Mouse (Mus musculus) liver, postnatal 0 days (tissue): ENCODE results near the gene Tmem59l. TPM values are rescaled to one million over a fixed set of nuclear protein-coding genes. Genes with fewer than 3 reads are reported as not detected.

Experiments
- ATAC-seq: fragments of 200-750 bp; cut with Nextera tagmentation; 2 replicates; pipeline ENCODE4 v1.8.0; 2017; ENCODE audit warnings: mild to moderate bottlenecking, moderate library complexity
- DNase-seq: peaks from one replicate; pipeline ENCODE4 v3.0.0-alpha.2; 2016
- H3K27ac ChIP-seq: fragments of 300-500 bp; sonication (generic); 2 replicates; pipeline ENCODE4 v1.5.1; 2014; ENCODE audit warnings: antibody characterized with exemption, moderate library complexity, mild to moderate bottlenecking, low read depth
- H3K27me3 ChIP-seq: fragments of 300-500 bp; sonication (generic); 2 replicates; pipeline ENCODE4 v1.6.1; 2014; ENCODE audit warnings: low read length, control low read depth, mixed read lengths; ENCODE audit not compliant: insufficient read depth
- H3K36me3 ChIP-seq: fragments of 300-500 bp; sonication (generic); replicated peaks from 2 replicates; pipeline ENCODE4 v1.6.1; 2014; ENCODE audit warnings: mild to moderate bottlenecking, control low read depth, low read length, moderate library complexity, mixed read lengths; ENCODE audit not compliant: insufficient read depth
- H3K4me1 ChIP-seq: fragments of 300-500 bp; sonication (generic); 2 replicates; pipeline ENCODE4 v1.6.1; 2014; ENCODE audit warnings: antibody characterized with exemption, mild to moderate bottlenecking, control low read depth; ENCODE audit not compliant: insufficient read depth
- H3K4me2 ChIP-seq: fragments of 300-500 bp; sonication (generic); 2 replicates; pipeline ENCODE4 v1.6.1; 2014; ENCODE audit warnings: low read depth, mild to moderate bottlenecking, low read length, moderate library complexity, mixed read lengths
- H3K4me3 ChIP-seq: fragments of 300-500 bp; sonication (generic); 2 replicates; pipeline ENCODE4 v1.5.1; 2014; ENCODE audit warnings: low read depth, low read length
- H3K9ac ChIP-seq: fragments of 300-500 bp; sonication (generic); replicated peaks from 2 replicates; pipeline ENCODE4 v1.6.1; 2014; ENCODE audit warnings: mild to moderate bottlenecking, moderate library complexity
- H3K9me3 ChIP-seq: fragments of 300-500 bp; sonication (generic); 2 replicates; pipeline ENCODE4 v1.6.1; 2016; ENCODE audit warnings: mild to moderate bottlenecking, control low read depth, low read length, mixed read lengths
- CTCF ChIP-seq: sonication (generic); IDR thresholded peaks from 2 replicates; pipeline ENCODE4 v1.5.1; 2016; ENCODE audit warnings: antibody characterized with exemption, low read depth
- EP300 ChIP-seq: IDR thresholded peaks from 2 replicates; pipeline ENCODE4 v1.6.1; 2016; ENCODE audit warnings: antibody characterized with exemption, low read depth, mild to moderate bottlenecking
- WGBS: fragments of 180-500 bp; shearing (Covaris S2); extraction: QIAGEN DNeasy Blood & Tissue Kit; methylation state at CpG from one replicate; pipeline ENCODE4 v1.1.7; 2014; ENCODE audit not compliant: insufficient replicate concordance; 5-methylcytosine and 5-hydroxymethylcytosine counted together
- polyA plus RNA-seq: library from polyadenylated mRNA; unstranded; fragments of >200 nt; fragmentation: Nextera tagmentation; extraction: Ambion mirVana; gene quantifications from 2 replicates; pipeline ENCODE4 v1.2.1, GENCODE M21; 2015

The Tmem59l gene
- polyA plus RNA-seq, 1 experiment from 2014 or later = not detected

DNA sequence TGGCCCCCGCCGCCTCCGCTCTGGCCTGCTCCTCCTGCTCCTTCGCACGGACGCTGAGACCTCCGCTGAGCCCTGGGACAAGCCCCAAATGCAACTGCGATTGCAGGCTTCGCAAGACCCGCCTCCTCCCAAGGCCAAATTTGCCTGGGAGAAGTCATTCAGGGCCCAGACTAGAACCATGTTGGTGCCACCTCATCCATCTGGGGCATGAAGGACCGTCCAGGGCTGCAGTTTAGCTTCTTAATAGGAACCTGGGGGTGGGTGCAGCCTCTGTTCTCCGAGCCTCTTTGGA is 8.6 kb upstream of the Tmem59l start:
- Histone ChIP-seq H3K9me3 (no peaks in the 10 kb centered on the region), H3K4me3 (no peak overlapping the region), H3K36me3 (no peaks in the 10 kb centered on the region), H3K27me3 (peaks cover 88% of the 10 kb centered on the region), H3K27ac (no peak overlapping the region), H3K4me2 (no peak overlapping the region), H3K4me1 (peaks cover 15% of the 10 kb centered on the region), H3K9ac (no peak overlapping the region)
- 9% methylated on average over 12 of the region's 12 CpGs for WGBS
- TF ChIP-seq EP300 = no peak
- no peak for TF ChIP-seq CTCF
- DNase-seq = no peak
- ATAC-seq = no peak

GRCm38 (mm10) chr8:70495001-70495770 is 8.0 kb upstream of the Tmem59l start:
- 3% methylated on average over 21 of the region's 21 CpGs for WGBS
- Histone ChIP-seq H3K4me3 (no peak overlapping the region), H3K27me3 (peaks cover 89% of the 10 kb centered on the region), H3K36me3 (no peaks in the 10 kb centered on the region), H3K9me3 (no peaks in the 10 kb centered on the region), H3K27ac (no peak overlapping the region), H3K9ac (no peak overlapping the region), H3K4me1 (peaks cover 10% of the 10 kb centered on the region; the same call in 1 of the 2 replicates), H3K4me2 (no peak overlapping the region)
- ATAC-seq = no peak
- TF ChIP-seq EP300 (no peak), CTCF (no peak)
- DNase-seq = no peak

- Histone ChIP-seq H3K4me3 (no peak overlapping the region), H3K4me2 (no peak overlapping the region), H3K27ac (no peak overlapping the region), H3K9ac (no peak overlapping the region), H3K4me1 (peaks cover 7% of the 10 kb centered on the region), H3K27me3 (peaks cover 94% of the 10 kb centered on the region), H3K36me3 (no peaks in the 10 kb centered on the region), H3K9me3 (no peaks in the 10 kb centered on the region)
- no peak for TF ChIP-seq EP300
- TF ChIP-seq CTCF = no peak
- no peak for ATAC-seq
- WGBS = 5% methylated on average over 24 of the region's 28 CpGs
- no peak for DNase-seq
These were observed 7.3 kb upstream of the Tmem59l start for GRCm38 (mm10) chr8:70494416-70494945.

DNA sequence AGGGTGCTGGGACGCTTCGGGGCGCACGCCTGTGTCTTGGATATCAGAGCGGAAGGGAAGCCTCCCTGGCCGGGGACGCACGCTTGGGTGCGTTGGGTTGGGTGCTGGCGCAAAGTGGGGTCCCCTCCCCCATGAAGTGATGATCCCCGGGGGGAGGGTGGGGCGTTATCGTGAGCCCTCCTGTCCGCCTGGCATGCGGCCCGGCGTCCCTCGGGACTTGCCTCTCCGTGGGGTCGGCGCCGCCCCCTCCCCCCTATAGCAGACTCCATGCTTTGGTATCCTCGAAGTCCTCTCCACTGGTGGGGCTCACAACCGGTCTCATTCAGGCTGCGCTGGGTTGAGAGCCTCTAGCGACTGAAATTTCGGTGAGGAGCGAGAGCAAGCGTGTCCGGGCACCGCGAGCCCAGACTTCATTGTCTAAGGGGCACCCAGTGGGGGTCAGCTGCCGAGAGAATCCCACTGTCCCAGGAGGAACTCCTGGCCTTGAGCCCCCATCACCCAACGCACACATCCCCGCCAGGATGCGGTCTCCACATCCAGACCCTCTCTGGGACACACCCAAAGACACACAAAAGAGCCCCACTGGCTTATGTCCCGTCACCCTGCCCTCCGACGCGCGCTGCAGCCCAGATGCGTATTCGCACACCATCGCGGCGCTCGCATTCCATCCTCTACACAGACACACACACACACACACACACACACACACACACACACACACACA is 6.7 kb upstream of the Tmem59l start:
- Histone ChIP-seq H3K9ac (no peak overlapping the region), H3K27me3 (peaks cover 98% of the 10 kb centered on the region), H3K9me3 (no peaks in the 10 kb centered on the region), H3K4me3 (peak overlapping the region; percentile 32; the same call in 1 of the 2 replicates), H3K27ac (no peak overlapping the region), H3K36me3 (no peaks in the 10 kb centered on the region), H3K4me2 (no peak overlapping the region), H3K4me1 (peaks cover 12% of the 10 kb centered on the region)
- ATAC-seq (no peak), DNase-seq (no peak)
- TF ChIP-seq EP300 (no peak), CTCF (no peak)
- 1% methylated on average over 37 of the region's 47 CpGs for WGBS

GRCm38 (mm10) chr8:70492664-70493640 is 5.8 kb upstream of the Tmem59l start, which contains the start of gene Crlf1:
Crlf1 (plus strand) TSS chr8:70493158.
- peaks cover 98% of the 10 kb centered on the region for H3K27me3 ChIP-seq
- peaks cover 22% of the 10 kb centered on the region for H3K4me1 ChIP-seq
- 2% methylated on average over 55 of the region's 93 CpGs for WGBS
- ATAC-seq (no peak), DNase-seq (no peak)
- peak within 1 kb of the TSS; percentile 32 for H3K4me3 ChIP-seq
- H3K4me2 ChIP-seq = peak within 1 kb of the TSS; percentile 63
- H3K36me3 ChIP-seq = no peaks in the 10 kb centered on the region
- no peaks in the 10 kb centered on the region for H3K9me3 ChIP-seq
- TF ChIP-seq EP300 = no peak
- TF ChIP-seq CTCF = no peak
- no peak within 1 kb of the TSS for H3K27ac ChIP-seq
- H3K9ac ChIP-seq = no peak within 1 kb of the TSS
